Mouse (Mus musculus) bone marrow, adult 2 months (tissue): ENCODE results near the gene Olfr304.

Source experiments
- CTCF ChIP-seq: fragments of 200-500 bp; IDR thresholded peaks from 2 replicates; pipeline ENCODE4 v1.5.1; 2011; ENCODE audit warnings: low read length, control low read depth; ENCODE audit not compliant: control insufficient read depth, insufficient read depth
- POLR2A ChIP-seq: fragments of 200-500 bp; IDR thresholded peaks from 2 replicates; pipeline ENCODE4 v1.6.1; 2011; ENCODE audit warnings: low read depth, mild to moderate bottlenecking, control low read depth, low read length, borderline replicate concordance; ENCODE audit not compliant: control insufficient read depth

- TF ChIP-seq CTCF, result no peak
- no peak for TF ChIP-seq POLR2A
These were observed 17.1 kb upstream of the Olfr304 start, which contains the start of gene Olfr301 for GRCm38 (mm10) chr7:86403546-86403945.
